Mouse (Mus musculus) kidney, postnatal 25 days (tissue): ENCODE measurements around the gene Lbhd2.

Source experiments
- DNase-seq, 2 experiments: peaks; one replicate each; pipeline ENCODE4 v3.0.0; 2021; ENCODE audit warnings: mixed read lengths in 2 of 2

Lbhd2 gene

GRCm38 (mm10) chr12:111409583-111409982, 3.0 kb downstream of the Lbhd2 start:
- peak in 1 of 2 experiments; percentile 37 for DNase-seq

DNA sequence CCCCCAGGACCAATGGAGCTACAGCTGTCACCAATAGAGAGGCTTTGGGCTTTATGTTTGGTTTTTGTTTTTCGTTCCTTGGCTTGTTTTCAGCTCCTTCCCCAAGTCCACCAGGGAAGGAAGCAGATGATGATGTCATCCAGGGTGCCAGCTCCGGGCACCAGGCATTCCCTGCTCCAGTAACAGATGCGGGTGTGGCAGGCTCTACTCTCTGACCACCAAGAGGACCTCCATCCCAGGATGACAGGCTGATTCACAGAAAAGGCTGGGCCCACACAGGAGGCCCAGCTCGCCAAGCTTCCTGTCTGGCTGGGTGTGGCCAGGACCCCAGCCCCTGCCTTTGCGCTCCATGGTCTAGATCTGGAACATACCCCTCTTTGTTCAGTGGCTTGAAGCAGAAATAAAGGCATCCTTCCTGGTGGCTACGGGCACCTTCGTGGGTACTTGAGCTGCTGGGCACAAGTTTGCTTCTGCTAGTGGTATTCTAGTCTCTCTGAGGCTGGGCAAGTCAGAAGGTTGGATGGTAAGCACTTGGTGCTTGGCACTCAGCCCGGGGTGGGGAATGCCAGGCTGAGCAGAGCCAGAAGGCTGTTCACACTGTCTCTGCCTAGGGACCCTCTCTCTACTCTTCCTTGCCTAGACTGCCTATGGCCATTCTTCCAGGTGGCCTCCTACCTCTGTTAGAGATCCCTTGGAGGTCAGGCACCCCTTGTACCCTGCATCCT, 5.2 kb downstream of the Lbhd2 start:
- peak in 1 of 2 experiments; percentile 32 for DNase-seq

- DNase-seq: peak in 1 of 2 experiments; percentile 69
Measured at GRCm38 (mm10) chr12:111412581-111413284, 6.1 kb downstream of the Lbhd2 start.

- DNase-seq: peak; percentile 93 to 94
Measured at GRCm38 (mm10) chr12:111413300-111413699, 6.7 kb downstream of the Lbhd2 start.

DNA sequence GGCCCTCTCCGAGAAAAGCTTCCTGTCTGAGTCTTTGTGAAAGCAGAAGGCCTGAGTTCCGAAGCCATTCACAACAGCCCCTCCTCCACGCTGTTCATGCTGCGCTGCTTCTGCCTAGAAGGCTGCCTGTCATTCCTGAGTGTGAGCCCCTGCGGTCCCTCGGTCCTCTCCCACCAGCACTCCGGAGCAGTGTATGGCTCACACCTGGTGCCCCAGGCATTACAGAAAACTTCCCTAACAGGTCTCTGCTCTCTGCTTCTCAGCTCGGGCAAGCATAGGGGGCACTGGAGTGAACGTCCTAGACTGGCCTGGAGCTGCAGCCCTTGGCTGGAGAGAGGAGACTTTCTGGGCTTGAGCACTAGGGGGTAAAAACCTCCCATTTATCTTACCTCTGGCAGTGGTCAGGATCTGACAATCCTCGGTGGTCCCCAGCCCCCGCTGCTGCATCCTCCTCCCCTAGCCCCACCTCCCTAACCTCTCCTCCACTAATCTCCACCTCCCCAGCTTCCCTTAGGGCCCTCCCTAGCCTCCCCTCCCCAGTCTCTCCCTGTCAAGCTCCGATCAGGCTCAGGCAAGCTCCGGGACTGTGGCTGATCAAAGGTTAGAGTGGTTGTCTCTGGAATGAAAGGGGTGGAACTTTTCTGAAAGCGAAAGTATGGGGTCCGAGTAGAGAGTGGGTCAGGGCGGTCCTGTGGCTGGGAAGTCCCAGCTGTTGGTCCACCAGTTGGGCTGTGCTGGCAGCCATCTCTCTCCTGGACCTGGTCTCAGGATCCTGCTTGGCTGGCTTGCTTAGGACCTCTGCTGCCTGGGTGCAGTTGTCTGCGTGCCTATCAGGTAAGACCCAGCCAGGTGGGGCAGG, 10.5 kb downstream of the Lbhd2 start, which contains the start of gene Exoc3l4:
TSS of gene Exoc3l4 (plus strand) at position 97 of the 859 bp plus-strand sequence.
- DNase-seq: peak in 1 of 2 experiments; percentile 68

GRCm38 (mm10) chr12:111419918-111420317, 13.3 kb downstream of the Lbhd2 start:
- DNase-seq: no peak

- DNase-seq: peak in 1 of 2 experiments; percentile 39
Measured at GRCm38 (mm10) chr12:111420946-111421709, 14.5 kb downstream of the Lbhd2 start.

- no peak for DNase-seq
Measured at GRCm38 (mm10) chr12:111422852-111423251, 16.2 kb downstream of the Lbhd2 start.

- DNase-seq: peak in 1 of 2 experiments; percentile 39
Measured at GRCm38 (mm10) chr12:111423570-111424129, 17.0 kb downstream of the Lbhd2 start.

GRCm38 (mm10) chr12:111424547-111424946, 17.9 kb downstream of the Lbhd2 start:
- peak in 1 of 2 experiments; percentile 38 for DNase-seq

DNA sequence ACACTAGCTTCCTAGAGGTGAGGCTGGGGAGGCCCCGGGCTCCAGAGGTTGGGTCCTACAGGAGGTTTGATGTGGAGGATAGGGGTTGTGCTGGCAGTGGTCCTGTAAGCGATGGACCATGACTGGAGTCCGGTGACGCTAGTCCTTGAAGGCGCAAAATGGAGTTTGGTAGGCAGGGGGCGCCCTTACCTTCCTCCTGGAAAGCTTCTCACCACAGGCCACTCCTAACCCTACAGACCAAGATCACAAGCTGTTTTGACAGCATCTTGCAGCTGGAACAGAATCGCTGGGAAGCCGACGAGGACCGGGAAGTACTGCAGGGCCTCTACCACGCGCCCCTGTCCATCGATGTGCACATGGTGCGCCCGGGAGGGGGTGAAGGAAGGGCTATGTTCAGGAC, 18.6 kb downstream of the Lbhd2 start:
- DNase-seq: peak; percentile 90 to 97

- peak; percentile 92 to 98 for DNase-seq
Measured at GRCm38 (mm10) chr12:111425789-111426460, 19.3 kb downstream of the Lbhd2 start.

- DNase-seq: peak; percentile 75 to 82
Measured at GRCm38 (mm10) chr12:111427438-111428113, 21.0 kb downstream of the Lbhd2 start.

DNA sequence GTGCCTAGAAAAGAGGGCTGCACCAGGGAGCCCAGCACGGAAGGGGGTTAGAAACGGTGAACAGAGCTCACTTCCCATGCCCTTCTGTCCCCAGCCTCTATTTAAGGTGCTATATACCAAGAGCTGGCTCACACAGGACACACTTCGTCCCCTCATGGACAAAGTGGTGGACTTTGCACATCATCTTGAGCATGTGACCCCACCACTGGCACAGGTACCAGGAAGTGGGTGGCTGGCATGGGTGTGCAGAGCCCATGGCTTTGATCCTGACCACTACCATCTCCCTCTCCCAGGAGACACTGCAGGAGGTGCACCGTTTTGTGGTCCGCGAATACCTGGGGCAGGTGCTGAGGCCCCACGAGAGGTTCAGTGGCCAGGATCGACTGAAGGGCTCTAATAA, 21.8 kb downstream of the Lbhd2 start:
- peak; percentile 56 to 80 for DNase-seq

GRCm38 (mm10) chr12:111428961-111429911, 22.6 kb downstream of the Lbhd2 start:
- peak; percentile 68 to 76 for DNase-seq

DNA sequence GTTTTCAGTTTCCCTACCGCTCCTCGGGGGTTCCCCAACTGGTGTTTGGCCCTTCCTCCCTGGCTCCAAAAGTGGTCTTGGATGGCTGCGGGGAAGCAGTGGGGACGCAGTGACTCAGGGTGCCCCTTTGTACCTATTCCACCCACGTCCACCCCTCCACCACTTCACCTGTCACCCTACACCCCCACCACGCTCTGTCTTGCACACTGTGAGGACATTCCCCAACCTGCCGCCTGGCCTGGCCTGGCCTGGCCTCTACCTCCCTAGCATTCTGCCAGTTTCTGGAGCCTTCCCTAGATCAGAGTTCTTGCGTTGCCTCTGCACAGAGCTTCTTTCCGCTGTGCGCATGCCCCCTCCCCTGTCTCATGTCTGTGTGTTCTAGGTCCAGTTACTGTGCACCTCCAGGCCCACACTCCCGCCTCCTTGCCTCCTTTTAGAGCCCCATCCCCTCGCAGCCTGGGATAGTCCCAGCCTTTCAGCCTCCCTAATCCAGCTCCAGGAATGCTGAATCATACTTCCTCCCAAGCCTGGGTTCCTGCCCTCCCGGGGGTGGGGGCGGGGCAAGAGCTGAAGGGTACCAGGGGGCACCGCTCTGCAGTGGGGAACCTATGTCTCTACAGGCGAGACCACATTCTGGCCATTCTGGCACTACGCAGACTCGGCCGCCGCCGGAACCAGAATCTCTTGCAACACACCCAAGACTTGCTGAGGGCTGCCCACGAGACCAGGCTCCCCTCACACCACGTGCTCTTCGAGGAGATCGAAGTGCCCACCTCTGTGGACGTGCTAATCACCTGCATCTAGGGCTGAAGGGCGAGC, 23.6 kb downstream of the Lbhd2 start:
- DNase-seq: peak; percentile 62 to 74

- DNase-seq: peak; percentile 38 to 68
Measured at GRCm38 (mm10) chr12:111430868-111431817, 24.5 kb downstream of the Lbhd2 start.
